Mouse (Mus musculus) C2C12 (cell line): ENCODE data around the gene Hlcs. TPM values are rescaled to one million over a fixed set of nuclear protein-coding genes. Genes with fewer than 3 reads are reported as not detected.
A peak's percentile ranks its signal among the peaks of the same experiment; 100 is the strongest.

Experiments
- H3K27me3 ChIP-seq: one replicate; pipeline ENCODE4 v1.6.1; 2011; ENCODE audit not compliant: control insufficient read depth, insufficient read depth, insufficient read length
- H3K36me3 ChIP-seq: one replicate; pipeline ENCODE4 v1.6.1; 2011; ENCODE audit not compliant: control insufficient read depth, insufficient read depth
- H3K4me3 ChIP-seq: one replicate; pipeline ENCODE4 v1.5.1; 2011; ENCODE audit warnings: mild to moderate bottlenecking, control low read depth; ENCODE audit not compliant: poor library complexity, insufficient read depth, severe bottlenecking
- H3K79me2 ChIP-seq: one replicate; pipeline ENCODE4 v1.6.1; 2011; ENCODE audit not compliant: control insufficient read depth, insufficient read depth
- H3K79me3 ChIP-seq: one replicate; pipeline ENCODE4 v1.6.1; 2011; ENCODE audit warnings: low read depth, control low read depth
- H3ac ChIP-seq: one replicate; pipeline ENCODE3; 2011; ENCODE audit warnings: low read depth; ENCODE audit not compliant: control insufficient read depth, insufficient read length
- CEBPB ChIP-seq: IDR thresholded peaks from one replicate; pipeline ENCODE4 v1.6.1; 2011; ENCODE audit warnings: low read depth, mild to moderate bottlenecking, control low read depth, moderate library complexity
- CTCF ChIP-seq: IDR thresholded peaks from one replicate; pipeline ENCODE4 v1.5.1; 2011; ENCODE audit not compliant: control insufficient read depth, insufficient read depth, insufficient read length
- FOSL1 ChIP-seq: IDR thresholded peaks from one replicate; pipeline ENCODE4 v1.8.0; 2011; ENCODE audit warnings: mild to moderate bottlenecking, low read length; ENCODE audit not compliant: poor library complexity, insufficient read depth, severe bottlenecking
- MAX ChIP-seq: IDR thresholded peaks from one replicate; pipeline ENCODE4 v1.6.1; 2011; ENCODE audit warnings: mild to moderate bottlenecking, control low read depth
- MYOD1 ChIP-seq: IDR thresholded peaks from one replicate; pipeline ENCODE4 v1.6.1; 2011; ENCODE audit warnings: low read depth; ENCODE audit not compliant: control insufficient read depth, insufficient read length
- MYOG ChIP-seq: IDR thresholded peaks from one replicate; pipeline ENCODE4 v1.6.1; 2011; ENCODE audit not compliant: control insufficient read depth, insufficient read length; ENCODE audit errors: extremely low read depth
- USF1 ChIP-seq: IDR thresholded peaks from one replicate; pipeline ENCODE4 v1.6.1; 2011; ENCODE audit warnings: low read depth, mild to moderate bottlenecking, control low read depth, moderate library complexity
- polyA plus RNA-seq: library from polyadenylated mRNA; unstranded; fragments of >200 nt; fragmentation: generic; extraction: Trizol; gene quantifications from one replicate; pipeline ENCODE4 v1.2.1, GENCODE M21; 2012; ENCODE audit warnings: missing spikeins

Hlcs gene
- polyA plus RNA-seq, 1 experiment: 1.7 TPM

GRCm38 (mm10) chr16:94287826-94288225 is 25.5 kb downstream of the Hlcs start:
- no peak overlapping the region for H3ac ChIP-seq
- no peaks in the 10 kb centered on the region for H3K27me3 ChIP-seq
- no peaks in the 10 kb centered on the region for H3K79me3 ChIP-seq
- H3K4me3 ChIP-seq: no peak overlapping the region
- H3K79me2 ChIP-seq: no peaks in the 10 kb centered on the region
- H3K36me3 ChIP-seq: no peaks in the 10 kb centered on the region
- TF ChIP-seq MYOG (no peak), MAX (no peak), CEBPB (no peak), FOSL1 (no peak), USF1 (no peak), CTCF (no peak), MYOD1 (no peak)

DNA sequence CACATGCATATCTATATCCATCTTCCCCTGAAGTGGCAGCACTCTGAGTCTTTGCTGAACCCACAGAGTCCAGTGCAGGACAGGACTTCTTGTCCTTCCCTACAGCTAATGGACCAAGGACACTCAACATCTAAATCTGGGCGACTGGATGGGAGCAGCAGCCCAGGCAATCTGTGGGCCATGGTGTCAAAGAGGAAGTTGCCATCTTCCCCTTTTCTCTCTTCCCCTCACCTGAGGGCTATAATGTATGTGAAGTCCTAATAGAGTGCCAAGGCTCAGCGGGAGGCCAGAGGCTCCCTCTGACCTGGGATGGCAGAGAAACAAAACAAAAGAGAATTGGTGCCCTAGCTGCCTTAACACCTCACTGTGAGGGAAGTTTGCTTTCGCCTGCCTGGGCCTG is 29.4 kb downstream of the Hlcs start:
- H3K36me3 ChIP-seq: no peaks in the 10 kb centered on the region
- H3ac ChIP-seq: no peak overlapping the region
- H3K4me3 ChIP-seq: no peak overlapping the region
- H3K79me3 ChIP-seq: no peaks in the 10 kb centered on the region
- TF ChIP-seq CTCF (no peak), MYOD1 (no peak), CEBPB (no peak), FOSL1 (no peak), MAX (no peak), MYOG (no peak), USF1 (no peak)
- no peaks in the 10 kb centered on the region for H3K79me2 ChIP-seq
- H3K27me3 ChIP-seq: no peaks in the 10 kb centered on the region

GRCm38 (mm10) chr16:94270826-94271225 is 42.5 kb downstream of the Hlcs start:
- no peak overlapping the region for H3K4me3 ChIP-seq
- H3ac ChIP-seq: no peak overlapping the region
- no peaks in the 10 kb centered on the region for H3K79me2 ChIP-seq
- H3K36me3 ChIP-seq: no peaks in the 10 kb centered on the region
- TF ChIP-seq MAX (no peak), FOSL1 (no peak), USF1 (no peak), CTCF (no peak), MYOD1 (no peak), MYOG (no peak), CEBPB (no peak)
- H3K27me3 ChIP-seq: no peaks in the 10 kb centered on the region
- no peaks in the 10 kb centered on the region for H3K79me3 ChIP-seq

- no peak overlapping the region for H3ac ChIP-seq
- no peak overlapping the region for H3K4me3 ChIP-seq
- H3K79me3 ChIP-seq: no peaks in the 10 kb centered on the region
- no peaks in the 10 kb centered on the region for H3K27me3 ChIP-seq
- TF ChIP-seq MAX (no peak), MYOG (no peak), CTCF (peak; percentile 71)
- H3K36me3 ChIP-seq: no peaks in the 10 kb centered on the region
- H3K79me2 ChIP-seq: no peaks in the 10 kb centered on the region
Measured at GRCm38 (mm10) chr16:94269635-94270034, 43.7 kb downstream of the Hlcs start.

DNA sequence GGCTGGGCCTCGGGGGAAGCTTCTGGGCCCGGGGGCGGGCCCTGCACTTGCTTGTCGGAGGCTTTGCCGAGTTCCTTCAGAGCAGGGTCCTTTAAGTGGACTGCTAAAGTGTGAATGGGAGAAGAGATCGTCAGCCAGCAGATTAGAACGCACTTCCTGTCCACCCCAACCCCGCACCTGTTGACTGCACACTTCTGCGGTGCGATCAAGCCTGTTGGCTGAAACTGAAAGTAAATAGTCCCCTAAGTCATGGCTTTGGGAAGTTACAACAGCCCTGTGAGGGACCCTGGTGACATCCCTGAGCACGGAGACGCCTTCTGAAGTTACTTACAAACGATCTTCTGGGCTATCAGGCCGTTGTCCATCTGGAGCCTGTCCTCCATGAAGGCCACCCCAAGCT is 45.2 kb downstream of the Hlcs start:
- Histone ChIP-seq H3ac (no peak overlapping the region), H3K79me2 (no peaks in the 10 kb centered on the region), H3K36me3 (no peaks in the 10 kb centered on the region), H3K27me3 (no peaks in the 10 kb centered on the region), H3K4me3 (no peak overlapping the region), H3K79me3 (no peaks in the 10 kb centered on the region)
- TF ChIP-seq USF1 (no peak), MYOG (no peak), CEBPB (no peak), MYOD1 (no peak), MAX (no peak), CTCF (no peak), FOSL1 (no peak)

DNA sequence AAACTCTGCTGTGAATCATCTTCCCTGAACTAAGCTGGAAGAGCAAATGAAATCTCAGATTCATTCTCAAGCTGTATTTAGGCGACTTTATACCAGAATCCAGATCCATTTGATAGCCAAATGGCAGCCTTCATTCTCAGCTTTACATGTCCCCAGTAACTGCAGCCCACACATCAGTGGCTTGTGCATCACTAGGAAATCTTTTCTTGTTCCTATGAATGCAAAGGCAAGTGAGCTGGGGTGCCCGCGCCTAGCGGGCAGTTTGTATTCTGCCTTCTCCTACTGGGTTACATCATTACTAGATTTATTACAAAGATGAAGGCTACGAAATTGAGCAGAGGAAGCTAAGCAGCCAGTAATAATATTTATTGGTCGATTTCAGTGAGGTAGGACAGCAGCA is 48.8 kb downstream of the Hlcs start:
- Histone ChIP-seq H3K4me3 (no peak overlapping the region), H3K27me3 (no peaks in the 10 kb centered on the region), H3K79me2 (no peaks in the 10 kb centered on the region), H3K36me3 (no peaks in the 10 kb centered on the region), H3ac (no peak overlapping the region), H3K79me3 (no peaks in the 10 kb centered on the region)
- no peak for TF ChIP-seq MYOG

GRCm38 (mm10) chr16:94262501-94262900 is 50.9 kb downstream of the Hlcs start:
- Histone ChIP-seq H3K4me3 (no peak overlapping the region), H3K36me3 (no peaks in the 10 kb centered on the region), H3K27me3 (no peaks in the 10 kb centered on the region), H3K79me2 (no peaks in the 10 kb centered on the region), H3K79me3 (no peaks in the 10 kb centered on the region), H3ac (no peak overlapping the region)
- TF ChIP-seq USF1 (no peak), CTCF (no peak), CEBPB (no peak), MYOD1 (no peak), MYOG (no peak), FOSL1 (no peak), MAX (no peak)
